ENCODE assay signal across 22 mouse cellular contexts in genomic region chr4:109683561-109683960, GRCm38 (mm10).
"Had no signal": no experiment of that assay in that cellular context is flagged by ENCODE, and none has a peak within 500 bp of the region (broad histone marks: within the 10 kb centered on the region; RNA-seq: fewer than 3 reads in every experiment).

No protein-coding gene starts in this region.

- ATAC-seq: intestine, embryonic 15.5 days; lung, postnatal 0 days; midbrain, embryonic 15.5 days had no signal

- H3K4me1 ChIP-seq: intestine, embryonic 15.5 days; limb, embryonic 12.5 days; limb, embryonic 15.5 days; midbrain, embryonic 12.5 days; midbrain, embryonic 15.5 days; neural tube, embryonic 12.5 days; stomach, embryonic 15.5 days had no signal

- H3K4me2 ChIP-seq: intestine, embryonic 15.5 days; limb, embryonic 12.5 days; limb, embryonic 15.5 days; liver, embryonic 11.5 days; lung, embryonic 14.5 days; midbrain, embryonic 12.5 days; midbrain, embryonic 15.5 days; neural tube, embryonic 12.5 days; neural tube, embryonic 15.5 days; stomach, embryonic 15.5 days had no signal

- H3K27ac ChIP-seq: intestine, embryonic 15.5 days; left cerebral cortex, adult 2 months; limb, embryonic 12.5 days; limb, embryonic 15.5 days; macrophage; midbrain, embryonic 12.5 days; midbrain, embryonic 15.5 days; neural tube, embryonic 12.5 days; neural tube, embryonic 15.5 days; stomach, embryonic 15.5 days had no signal

- H3K4me3 ChIP-seq: intestine, embryonic 15.5 days; left cerebral cortex, adult 2 months; limb, embryonic 12.5 days; limb, embryonic 15.5 days; midbrain, embryonic 12.5 days; midbrain, embryonic 15.5 days; neural tube, embryonic 12.5 days; neural tube, embryonic 15.5 days; stomach, embryonic 15.5 days had no signal

- H3K9ac ChIP-seq: intestine, embryonic 15.5 days; limb, embryonic 12.5 days; limb, embryonic 15.5 days; lung, embryonic 14.5 days; midbrain, embryonic 12.5 days; midbrain, embryonic 15.5 days; neural tube, embryonic 12.5 days; neural tube, embryonic 15.5 days; stomach, embryonic 15.5 days had no signal

- H3K36me3 ChIP-seq: intestine, embryonic 15.5 days; stomach, embryonic 15.5 days had no signal

- H3K27me3 ChIP-seq: intestine, embryonic 15.5 days; limb, embryonic 12.5 days; limb, embryonic 15.5 days; midbrain, embryonic 12.5 days; midbrain, embryonic 15.5 days; neural tube, embryonic 12.5 days; neural tube, embryonic 15.5 days; stomach, embryonic 15.5 days had no signal

- DNase-seq: kidney, adult 18-20 months; kidney, postnatal 10 days; kidney, postnatal 36 days; layer of hippocampus, postnatal 36 days; left cerebral cortex, postnatal 4 days; lung, embryonic 14.5 days; right cerebral cortex, adult 18-20 months; right cerebral cortex, postnatal 14 days; spleen, adult 18-20 months; thymus, postnatal 25 days had no signal

- H3K9me3 ChIP-seq: intestine, embryonic 15.5 days; limb, embryonic 12.5 days; limb, embryonic 15.5 days; midbrain, embryonic 12.5 days; midbrain, embryonic 15.5 days; neural tube, embryonic 12.5 days; neural tube, embryonic 15.5 days; stomach, embryonic 15.5 days had no signal
